Mouse (Mus musculus): Measurements from ENCODE around the gene Foxc2.

DNA sequence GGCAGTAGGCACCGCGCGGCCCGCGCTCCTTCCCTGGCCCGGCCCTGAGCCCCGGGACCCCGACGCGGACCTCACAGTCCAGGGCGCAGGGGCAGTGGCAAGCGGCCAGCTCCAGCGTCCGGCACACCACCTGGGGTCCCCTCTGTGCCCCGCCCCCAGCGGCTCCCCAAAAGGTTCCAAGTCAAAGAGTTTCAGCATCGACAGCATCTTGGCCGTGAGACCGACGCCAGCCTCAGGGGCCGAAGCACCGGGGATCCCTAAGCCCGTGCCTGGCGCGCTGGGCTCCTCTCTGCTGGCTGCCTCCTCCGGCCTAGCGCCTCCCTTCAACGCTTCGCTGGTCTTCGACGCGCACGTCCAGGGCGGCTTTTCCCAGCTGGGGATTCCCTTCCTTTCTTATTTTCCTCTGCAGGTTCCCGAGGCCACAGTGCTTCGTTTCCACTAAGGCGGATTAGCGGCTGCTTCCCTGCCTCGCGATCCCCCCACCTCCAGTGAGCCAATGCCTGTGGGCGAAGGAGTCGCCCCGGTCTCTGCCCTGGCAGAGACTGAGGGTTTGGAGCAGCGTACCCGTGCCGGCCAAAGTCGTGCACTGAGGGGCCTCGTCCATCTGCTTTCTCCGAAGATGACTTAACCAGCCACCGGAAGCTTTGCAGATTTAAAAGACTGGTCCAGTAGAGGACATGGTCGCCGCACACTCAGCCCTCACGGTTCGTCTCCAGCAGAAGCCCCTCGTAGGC is 12.7 kb downstream of the Foxc2 start:
- TF ChIP-seq POLR2A (IDR thresholded peaks at IDR 0.05; ENCODE audit: low read depth, low read length), result no peak
- TF ChIP-seq CTCF (IDR thresholded peaks at IDR 0.05; ENCODE audit: borderline replicate concordance, insufficient read depth, low read length), result no peak

All from embryonic fibroblast, embryonic 13.5 days (primary cell).